Mouse (Mus musculus) adrenal gland, adult 18-20 months (tissue): ENCODE measurements at regions not wholly inside any gene's neighbourhood (a gene's known extent, or its start where the extent isn't known, plus 50 kb on each side); places are given as distances from the start of the nearest gene placed in this dataset.

Experiments
- DNase-seq, 2 experiments: peaks; one replicate each; pipeline ENCODE4 v3.0.0; 2021 to 2022; ENCODE audit warnings: low spot score in 2 of 2

DNA sequence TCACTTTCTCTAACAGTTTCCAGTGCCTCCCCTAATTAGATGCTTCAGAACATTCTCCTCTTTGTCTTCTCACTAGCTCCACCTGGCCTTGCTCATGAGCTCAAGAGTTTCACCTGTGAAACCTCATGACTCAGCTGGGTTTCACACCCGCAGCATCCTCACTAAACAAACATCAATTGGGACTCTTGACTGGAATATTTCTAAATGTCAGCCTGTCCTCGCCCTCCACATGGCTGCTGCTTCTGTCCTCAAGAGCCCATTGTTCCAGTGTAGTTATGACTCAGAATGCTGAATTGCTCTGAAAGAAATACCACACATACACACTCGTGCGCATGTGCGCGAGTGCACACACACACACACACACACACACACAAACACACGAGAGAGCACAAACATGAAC is 407.2 kb downstream of the Prss52 start:
- DNase-seq, result no peak

- DNase-seq, result no peak
Observed at GRCm38 (mm10) chr14:64512726-64513125, 408.6 kb downstream of the Prss52 start.

DNA sequence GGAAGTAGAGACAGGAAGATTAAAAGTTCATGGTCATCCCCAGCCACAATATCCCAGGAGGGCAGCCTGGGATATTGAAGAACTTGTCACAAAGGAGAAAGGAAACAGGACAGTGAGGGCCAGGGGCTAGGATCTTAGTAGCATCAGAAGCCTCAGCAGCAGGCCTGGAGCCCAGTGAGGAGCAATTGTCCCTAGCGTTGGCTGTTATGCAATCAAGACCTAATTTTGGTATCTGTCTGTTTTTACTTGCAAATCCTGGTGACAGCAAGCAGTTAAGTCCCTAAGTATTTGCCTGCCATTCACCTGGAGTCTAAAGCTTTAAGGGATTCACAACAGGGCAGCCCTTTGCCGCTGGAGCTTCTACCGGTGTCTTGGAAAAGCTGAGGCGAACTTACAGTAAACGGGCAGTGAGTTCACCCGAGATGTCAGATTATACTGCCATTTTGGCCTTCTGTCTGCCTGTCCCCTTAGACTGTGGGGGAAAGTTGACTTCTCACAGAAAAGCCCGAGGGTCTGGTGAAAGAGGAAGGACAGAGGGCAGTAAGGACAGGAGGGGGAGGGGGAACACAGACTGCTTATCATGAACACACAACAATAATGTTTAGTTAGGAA is 413.6 kb downstream of the Prss52 start:
- DNase-seq, result no peak

GRCm38 (mm10) chr14:64524641-64525040 is 420.6 kb downstream of the Prss52 start:
- DNase-seq, result no peak

GRCm38 (mm10) chr14:64525302-64526078 is 421.4 kb downstream of the Prss52 start:
- DNase-seq, result no peak

DNA sequence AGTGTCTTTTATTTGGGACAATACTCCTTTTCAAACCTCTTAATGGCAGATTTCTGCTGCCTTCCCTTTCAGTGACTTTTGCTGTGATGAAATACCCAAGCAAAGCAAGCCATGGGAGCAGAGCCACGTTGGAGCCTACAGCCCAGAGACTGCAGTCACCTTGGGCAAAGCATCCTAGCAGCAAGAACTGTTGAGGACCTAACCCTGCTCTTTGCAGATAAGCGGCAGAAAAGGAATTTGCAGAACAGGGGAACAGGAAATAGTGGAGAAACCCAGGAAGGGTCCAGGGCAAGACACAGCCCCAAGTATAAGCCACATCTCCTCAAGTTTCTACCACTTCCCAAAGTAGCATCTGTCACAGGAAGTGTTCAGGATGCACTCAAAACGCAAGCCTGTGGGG is 426.5 kb downstream of the Prss52 start:
- DNase-seq, result no peak

DNA sequence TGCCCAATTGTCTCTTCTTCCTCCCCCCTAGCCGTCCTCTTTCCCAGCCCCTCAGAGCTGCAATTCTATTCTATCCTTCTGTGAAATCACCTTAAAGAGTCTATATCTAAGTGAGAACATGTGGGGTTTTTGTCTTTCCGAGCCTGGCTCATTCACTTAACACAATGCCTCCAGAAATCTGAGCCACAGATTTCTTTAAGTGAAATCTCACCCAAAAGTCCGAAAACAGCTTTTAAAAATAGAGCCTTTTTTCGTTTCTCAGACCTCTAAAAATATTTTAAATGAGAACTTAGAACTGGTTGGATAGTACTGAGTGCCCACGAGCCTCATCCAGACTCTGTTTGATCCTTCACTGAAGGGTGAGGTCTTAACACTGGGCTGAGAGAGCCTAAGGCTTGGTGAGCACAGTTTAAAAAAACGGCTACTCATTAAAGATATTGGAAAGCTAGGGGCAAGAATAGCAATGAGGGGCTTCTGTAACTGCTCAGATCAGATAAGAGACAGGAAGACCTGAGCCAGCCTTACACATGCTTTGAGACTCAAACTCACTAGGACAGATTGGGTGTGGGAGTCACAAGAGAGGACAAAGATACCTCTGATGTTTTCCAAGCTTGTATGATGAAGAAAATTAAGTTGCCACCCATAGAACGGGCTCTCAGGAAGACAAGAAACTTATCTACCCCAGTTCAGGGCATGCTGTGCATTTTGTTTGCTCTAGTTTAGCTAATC is 427.3 kb downstream of the Prss52 start:
- no peak for DNase-seq

DNA sequence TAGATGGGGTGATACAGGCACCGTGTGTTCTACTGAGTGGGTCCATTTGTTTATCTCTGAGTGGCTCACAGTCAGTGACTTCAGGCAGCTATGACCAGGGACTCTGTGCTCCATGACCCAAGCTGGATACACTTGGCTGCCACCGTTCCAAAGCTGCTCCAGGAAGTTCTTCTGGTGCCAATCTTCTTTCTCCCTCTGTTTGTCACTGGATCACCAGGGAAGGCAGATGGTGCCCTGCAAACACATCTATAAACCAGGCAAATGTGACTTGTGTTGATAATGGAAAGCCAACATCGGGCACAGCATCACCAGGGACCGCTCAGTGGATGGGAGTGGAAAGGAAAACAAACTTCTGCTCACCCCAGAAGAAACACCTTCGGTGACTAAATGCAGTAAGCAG is 428.3 kb downstream of the Prss52 start:
- DNase-seq, result no peak

GRCm38 (mm10) chr14:64533591-64534151 is 429.6 kb downstream of the Prss52 start:
- no peak for DNase-seq

GRCm38 (mm10) chr14:64534194-64534593 is 430.1 kb downstream of the Prss52 start:
- DNase-seq, result no peak

DNA sequence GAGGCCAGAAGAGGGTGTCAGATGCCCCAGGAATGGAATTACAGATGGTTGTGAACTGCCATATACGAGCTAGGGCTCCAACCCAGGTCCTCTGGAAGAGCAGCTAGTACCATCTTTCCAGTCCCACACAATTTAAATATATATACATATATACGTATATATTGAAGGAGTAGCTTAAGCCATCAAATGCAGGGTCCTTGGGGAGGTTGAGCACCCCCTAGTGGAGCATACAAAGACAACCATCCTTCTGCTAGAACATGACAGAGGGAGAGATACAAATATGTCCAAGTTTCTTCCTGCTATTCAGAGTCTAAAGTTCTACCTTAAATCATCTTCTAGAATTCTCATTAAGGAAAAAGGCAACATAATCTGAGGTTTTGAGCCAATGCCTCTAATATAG is 435.4 kb downstream of the Prss52 start:
- DNase-seq, result no peak

DNA sequence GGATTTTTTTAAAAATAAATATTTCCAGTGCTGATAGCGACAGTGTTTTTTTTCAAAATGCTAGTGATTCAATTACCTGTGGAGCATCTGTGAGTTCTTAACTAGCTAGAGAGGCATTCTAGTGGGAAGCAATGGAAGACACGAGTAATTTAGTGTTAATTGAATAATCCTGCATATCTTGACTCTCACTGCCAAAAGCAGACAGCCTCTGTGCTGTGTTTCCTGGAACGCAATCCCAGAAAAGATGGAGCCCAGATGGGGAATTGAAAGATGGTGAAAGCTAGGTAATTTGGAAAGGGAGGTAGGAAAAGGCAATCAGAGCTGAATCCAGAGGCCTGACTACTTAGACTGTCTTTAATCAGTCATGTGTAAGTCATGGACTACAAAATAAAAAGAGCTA is 441.0 kb downstream of the Prss52 start:
- DNase-seq, result no peak

DNA sequence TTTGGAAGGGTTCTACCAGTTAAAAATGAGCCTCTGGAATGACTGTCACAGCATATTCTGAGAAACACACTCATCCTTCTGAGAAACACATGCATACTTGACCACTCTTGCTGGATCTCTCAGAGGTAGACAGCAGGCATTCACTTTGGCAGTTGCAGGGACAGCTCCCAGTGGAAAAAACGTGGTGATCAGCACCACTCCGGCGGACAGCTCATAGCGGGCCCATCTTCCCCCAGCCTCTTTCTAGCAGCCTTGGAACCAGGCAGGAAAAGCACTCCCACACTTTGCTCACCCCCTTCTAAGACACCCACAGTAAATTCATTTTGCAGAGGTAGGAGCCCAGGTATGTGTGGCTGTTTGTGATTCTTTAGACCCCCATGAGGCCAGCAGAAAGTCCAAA is 442.7 kb downstream of the Prss52 start:
- peak; percentile 46 to 48 for DNase-seq

GRCm38 (mm10) chr14:64552951-64553350 is 448.9 kb downstream of the Prss52 start:
- DNase-seq, result no peak

GRCm38 (mm10) chr14:64556042-64556441 is 452.0 kb downstream of the Prss52 start:
- DNase-seq, result no peak

- no peak for DNase-seq
Observed at GRCm38 (mm10) chr14:64557453-64557852, 453.4 kb downstream of the Prss52 start.

- peak in 1 of 2 experiments; percentile 15 for DNase-seq
Observed at GRCm38 (mm10) chr14:64568689-64569088, 464.6 kb downstream of the Prss52 start.

- no peak for DNase-seq
Observed at GRCm38 (mm10) chr14:64570951-64571350, 466.9 kb downstream of the Prss52 start.

DNA sequence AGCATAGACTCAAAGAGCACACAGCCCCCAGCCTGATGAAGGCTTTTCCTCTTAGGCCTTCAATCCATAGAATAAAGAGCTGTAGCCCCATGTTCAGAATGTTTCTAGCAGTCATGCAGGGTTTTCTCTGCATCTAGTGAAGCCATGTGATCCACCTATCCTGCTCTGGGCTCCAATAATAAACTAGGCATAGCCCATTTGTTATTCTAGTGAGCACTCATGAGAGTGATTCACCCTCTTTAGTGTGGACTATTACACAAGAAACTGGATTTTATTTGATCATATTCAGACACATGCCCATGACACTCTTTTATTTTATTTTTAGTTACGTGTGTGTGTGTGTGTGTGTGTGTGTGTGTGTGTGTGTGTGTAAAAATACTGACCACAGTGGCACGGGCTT is 468.7 kb downstream of the Prss52 start:
- DNase-seq, result no peak

DNA sequence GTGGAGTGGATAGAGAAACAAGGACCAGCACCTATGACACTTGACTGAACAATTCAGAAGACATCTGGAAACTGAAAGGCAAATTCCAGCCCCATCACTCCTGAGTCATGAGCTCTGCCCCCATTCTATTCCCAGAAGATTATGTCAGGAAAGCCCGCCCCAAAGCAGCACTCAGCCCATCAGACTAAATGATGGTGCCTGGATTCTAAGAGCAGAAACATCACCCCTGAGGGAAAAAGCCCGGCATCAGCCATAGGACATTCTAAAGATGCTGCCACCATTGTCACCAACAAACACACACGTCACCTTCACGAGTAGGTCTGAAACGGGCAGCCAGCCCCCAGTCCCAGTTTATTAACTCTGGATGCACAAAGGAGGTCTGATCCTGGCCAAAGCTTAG is 469.7 kb downstream of the Prss52 start:
- no peak for DNase-seq

- no peak for DNase-seq
Observed at GRCm38 (mm10) chr14:64574277-64574676, 470.2 kb downstream of the Prss52 start.

DNA sequence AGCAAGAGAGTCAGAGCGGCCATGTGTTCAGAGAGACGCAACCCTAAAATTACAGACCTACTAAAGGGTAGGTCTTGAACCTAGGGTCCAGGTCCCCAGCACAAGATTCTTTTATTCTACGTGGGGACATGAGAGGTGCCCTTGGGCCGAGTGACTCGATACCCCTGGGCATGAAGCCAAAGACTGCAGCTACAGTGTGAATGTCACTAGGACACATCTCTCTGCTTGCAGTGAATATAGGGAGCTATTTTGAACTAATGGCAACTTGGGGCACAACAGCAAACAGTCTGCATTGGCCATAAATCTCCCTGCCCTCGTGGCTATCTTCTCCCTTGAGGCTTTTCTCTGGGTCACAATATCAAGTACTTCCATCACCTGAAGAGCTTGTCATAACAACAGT is 470.7 kb downstream of the Prss52 start:
- no peak for DNase-seq
